Mouse (Mus musculus): ENCODE data around the gene Asxl2. TPM values are rescaled to one million over a fixed set of nuclear protein-coding genes. Genes with fewer than 3 reads are reported as not detected.

The Asxl2 gene
- total and polyA plus RNA-seq, 2 experiments from 2014 or later, result 7.3 to 19.9 TPM

- 97% methylated on average over 5 of the region's 5 CpGs for WGBS
- no peak for TF ChIP-seq CTCF (IDR thresholded peaks at IDR 0.05; ENCODE audit: low read depth)
- Histone ChIP-seq H3K9ac (no peak overlapping the region), H3K27ac (ENCODE audit: low read depth, low read length) (no peak overlapping the region), H3K36me3 (ENCODE audit: insufficient read depth) (no peaks in the 10 kb centered on the region), H3K4me1 (ENCODE audit: insufficient read depth) (no peaks in the 10 kb centered on the region), H3K4me2 (ENCODE audit: low read depth) (no peak overlapping the region), H3K4me3 (ENCODE audit: low read depth, low read length) (no peak overlapping the region), H3K9me3 (ENCODE audit: low read length) (no peaks in the 10 kb centered on the region), H3K27me3 (ENCODE audit: insufficient read depth, low read length) (no peaks in the 10 kb centered on the region)
- DNase-seq (no peak), ATAC-seq (no peak)
Measured at GRCm38 (mm10) chr12:3436446-3436845, 9.8 kb downstream of the Asxl2 start.

GRCm38 (mm10) chr12:3437815-3438214 is 11.2 kb downstream of the Asxl2 start:
- WGBS, result 98% methylated on average over 1 of the region's 1 CpGs
- no peaks in the 10 kb centered on the region for H3K36me3 ChIP-seq (ENCODE audit: insufficient read depth)
- peak; percentile 35 for TF ChIP-seq CTCF (IDR thresholded peaks at IDR 0.05; ENCODE audit: low read depth)
- no peaks in the 10 kb centered on the region for H3K27me3 ChIP-seq (ENCODE audit: insufficient read depth, low read length)
- no peak overlapping the region for H3K4me3 ChIP-seq (ENCODE audit: low read depth, low read length)
- DNase-seq, result no peak
- ATAC-seq, result no peak
- no peak overlapping the region for H3K9ac ChIP-seq
- no peak overlapping the region for H3K27ac ChIP-seq (ENCODE audit: low read depth, low read length)
- H3K4me1 ChIP-seq (ENCODE audit: insufficient read depth), result no peaks in the 10 kb centered on the region
- H3K9me3 ChIP-seq (ENCODE audit: low read length), result no peaks in the 10 kb centered on the region
- H3K4me2 ChIP-seq (ENCODE audit: low read depth), result no peak overlapping the region

- ATAC-seq, result no peak
- H3K4me2 ChIP-seq (ENCODE audit: low read depth), result no peak overlapping the region
- H3K4me1 ChIP-seq (ENCODE audit: insufficient read depth), result no peaks in the 10 kb centered on the region
- H3K4me3 ChIP-seq (ENCODE audit: low read depth, low read length), result no peak overlapping the region
- H3K36me3 ChIP-seq (ENCODE audit: insufficient read depth), result no peaks in the 10 kb centered on the region; the same call in 1 of the 2 replicates
- no peak for DNase-seq
- no peak overlapping the region for H3K27ac ChIP-seq (ENCODE audit: low read depth, low read length)
- no peak for TF ChIP-seq CTCF (IDR thresholded peaks at IDR 0.05; ENCODE audit: low read depth)
- no peaks in the 10 kb centered on the region for H3K9me3 ChIP-seq (ENCODE audit: low read length)
- H3K27me3 ChIP-seq (ENCODE audit: insufficient read depth, low read length), result no peaks in the 10 kb centered on the region
- H3K9ac ChIP-seq, result no peak overlapping the region
- WGBS, result 85% methylated on average over 2 of the region's 2 CpGs
Measured at GRCm38 (mm10) chr12:3440916-3441315, 14.3 kb downstream of the Asxl2 start.

- Histone ChIP-seq H3K36me3 (ENCODE audit: insufficient read depth) (no peaks in the 10 kb centered on the region; the same call in 1 of the 2 replicates), H3K27me3 (ENCODE audit: insufficient read depth, low read length) (no peaks in the 10 kb centered on the region), H3K4me3 (ENCODE audit: low read depth, low read length) (no peak overlapping the region), H3K27ac (ENCODE audit: low read depth, low read length) (no peak overlapping the region), H3K9ac (no peak overlapping the region), H3K9me3 (ENCODE audit: low read length) (no peaks in the 10 kb centered on the region), H3K4me2 (ENCODE audit: low read depth) (no peak overlapping the region), H3K4me1 (ENCODE audit: insufficient read depth) (no peaks in the 10 kb centered on the region)
- ATAC-seq (no peak), DNase-seq (no peak)
- WGBS, result 86% methylated on average over 5 of the region's 5 CpGs
- TF ChIP-seq CTCF (IDR thresholded peaks at IDR 0.05; ENCODE audit: low read depth), result no peak
Measured at GRCm38 (mm10) chr12:3441361-3441760, 14.7 kb downstream of the Asxl2 start.

- Histone ChIP-seq H3K9me3 (ENCODE audit: low read length) (no peaks in the 10 kb centered on the region), H3K36me3 (ENCODE audit: insufficient read depth) (peaks cover 23% of the 10 kb centered on the region), H3K4me1 (ENCODE audit: insufficient read depth) (no peaks in the 10 kb centered on the region), H3K27me3 (ENCODE audit: insufficient read depth, low read length) (no peaks in the 10 kb centered on the region), H3K9ac (no peak overlapping the region), H3K4me3 (ENCODE audit: low read depth, low read length) (no peak overlapping the region), H3K4me2 (ENCODE audit: low read depth) (no peak overlapping the region), H3K27ac (ENCODE audit: low read depth, low read length) (no peak overlapping the region)
- no peak for TF ChIP-seq CTCF (IDR thresholded peaks at IDR 0.05; ENCODE audit: low read depth)
- 93% methylated on average over 3 of the region's 3 CpGs for WGBS
- no peak for DNase-seq
- ATAC-seq, result no peak
Measured at GRCm38 (mm10) chr12:3453554-3453953, 26.9 kb downstream of the Asxl2 start.

GRCm38 (mm10) chr12:3463087-3463486 is 36.4 kb downstream of the Asxl2 start:
- Histone ChIP-seq H3K9me3 (ENCODE audit: low read length) (no peaks in the 10 kb centered on the region), H3K4me1 (ENCODE audit: insufficient read depth) (no peaks in the 10 kb centered on the region), H3K36me3 (ENCODE audit: insufficient read depth) (peaks cover 7% of the 10 kb centered on the region; the same call in 1 of the 2 replicates), H3K27ac (ENCODE audit: low read depth, low read length) (no peak overlapping the region), H3K9ac (no peak overlapping the region), H3K27me3 (ENCODE audit: insufficient read depth, low read length) (no peaks in the 10 kb centered on the region), H3K4me2 (ENCODE audit: low read depth) (no peak overlapping the region), H3K4me3 (ENCODE audit: low read depth, low read length) (no peak overlapping the region)
- no peak for DNase-seq
- no peak for ATAC-seq
- 97% methylated on average over 3 of the region's 3 CpGs for WGBS
- TF ChIP-seq CTCF (IDR thresholded peaks at IDR 0.05; ENCODE audit: low read depth), result no peak

- Histone ChIP-seq H3K4me2 (ENCODE audit: low read depth) (no peak overlapping the region), H3K4me1 (ENCODE audit: insufficient read depth) (no peaks in the 10 kb centered on the region), H3K27ac (ENCODE audit: low read depth, low read length) (no peak overlapping the region), H3K9ac (no peak overlapping the region), H3K36me3 (ENCODE audit: insufficient read depth) (peaks cover 42% of the 10 kb centered on the region), H3K27me3 (ENCODE audit: insufficient read depth, low read length) (no peaks in the 10 kb centered on the region), H3K9me3 (ENCODE audit: low read length) (no peaks in the 10 kb centered on the region), H3K4me3 (ENCODE audit: low read depth, low read length) (no peak overlapping the region)
- TF ChIP-seq CTCF (IDR thresholded peaks at IDR 0.05; ENCODE audit: low read depth), result no peak
- 85% methylated on average over 4 of the region's 4 CpGs for WGBS
- DNase-seq, result no peak
- ATAC-seq, result no peak
Measured at GRCm38 (mm10) chr12:3499662-3500061, 73.0 kb downstream of the Asxl2 start.

GRCm38 (mm10) chr12:3500071-3500470 is 73.4 kb downstream of the Asxl2 start:
- Histone ChIP-seq H3K9ac (no peak overlapping the region), H3K4me2 (ENCODE audit: low read depth) (no peak overlapping the region), H3K9me3 (ENCODE audit: low read length) (no peaks in the 10 kb centered on the region), H3K4me3 (ENCODE audit: low read depth, low read length) (no peak overlapping the region), H3K27me3 (ENCODE audit: insufficient read depth, low read length) (no peaks in the 10 kb centered on the region), H3K36me3 (ENCODE audit: insufficient read depth) (peaks cover 42% of the 10 kb centered on the region), H3K27ac (ENCODE audit: low read depth, low read length) (no peak overlapping the region), H3K4me1 (ENCODE audit: insufficient read depth) (no peaks in the 10 kb centered on the region)
- 91% methylated on average over 6 of the region's 6 CpGs for WGBS
- DNase-seq (no peak), ATAC-seq (no peak)
- no peak for TF ChIP-seq CTCF (IDR thresholded peaks at IDR 0.05; ENCODE audit: low read depth)
